Mouse (Mus musculus): ENCODE data around the gene Fkbp2. TPM values are rescaled to one million over a fixed set of nuclear protein-coding genes. Genes with fewer than 3 reads are reported as not detected.

Gene Fkbp2
- 21.5 TPM for polyA plus RNA-seq (2017; shearing (Covaris generic))

DNA sequence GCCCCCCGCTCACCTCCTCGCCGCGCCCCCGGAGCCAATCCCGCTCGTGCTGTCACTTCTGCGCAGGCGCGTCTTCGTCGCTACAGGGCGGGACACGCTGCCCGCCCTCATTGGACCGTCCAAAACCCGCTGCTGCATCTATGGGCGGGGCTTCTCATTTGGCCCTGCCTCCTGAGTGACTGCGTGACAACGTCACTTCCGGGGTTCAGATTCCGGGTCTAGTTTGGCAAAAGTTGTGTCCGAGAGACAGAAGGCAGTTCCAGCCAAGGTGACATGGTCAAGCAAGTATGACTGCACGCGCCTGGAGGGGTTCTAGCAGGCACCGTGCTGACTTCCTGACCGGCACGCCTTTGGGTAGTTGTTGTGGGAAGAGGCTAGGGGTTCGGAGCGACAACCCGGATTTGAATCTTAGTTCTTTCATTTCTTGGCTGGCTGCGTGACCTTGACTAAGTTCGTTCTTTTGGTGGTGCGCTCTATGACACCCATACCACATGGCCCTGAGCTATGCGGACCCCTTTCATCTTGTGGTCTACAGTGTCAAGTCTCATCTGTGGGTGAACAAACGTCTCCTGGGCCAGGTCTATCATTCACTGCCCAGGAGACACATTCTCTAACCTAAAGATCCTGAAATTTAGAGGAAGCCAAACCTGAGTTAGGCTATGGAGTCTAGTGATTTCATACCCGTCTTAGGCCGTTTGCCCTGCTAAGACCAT, at the start of gene Fkbp2:
Fkbp2 (minus strand) TSS at position 121 of the 713 bp plus-strand sequence.

DNA sequence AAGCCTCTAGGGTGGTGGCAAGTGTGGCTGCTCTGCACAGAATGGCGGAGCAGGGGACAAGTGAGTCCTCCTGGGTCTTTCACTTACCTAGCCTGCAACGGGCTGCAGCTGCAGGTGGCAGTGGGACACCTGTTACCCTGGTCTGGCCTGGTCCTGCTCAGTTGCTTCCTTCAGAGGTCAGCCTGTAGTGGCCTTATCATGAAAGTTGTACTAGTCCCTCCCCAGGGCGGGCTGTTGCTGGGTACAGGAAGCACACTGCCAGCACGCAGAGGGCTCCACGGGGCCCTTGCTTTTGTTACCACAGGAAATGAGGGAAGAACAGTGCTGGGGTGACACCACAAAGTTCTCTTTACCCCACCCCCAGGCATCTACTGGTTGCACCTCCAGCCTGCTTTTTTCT, 38.9 kb upstream of the Fkbp2 start, which contains the start of gene Fermt3:
Fermt3 (minus strand) TSS at position 279 of the 400 bp plus-strand sequence.

DNA sequence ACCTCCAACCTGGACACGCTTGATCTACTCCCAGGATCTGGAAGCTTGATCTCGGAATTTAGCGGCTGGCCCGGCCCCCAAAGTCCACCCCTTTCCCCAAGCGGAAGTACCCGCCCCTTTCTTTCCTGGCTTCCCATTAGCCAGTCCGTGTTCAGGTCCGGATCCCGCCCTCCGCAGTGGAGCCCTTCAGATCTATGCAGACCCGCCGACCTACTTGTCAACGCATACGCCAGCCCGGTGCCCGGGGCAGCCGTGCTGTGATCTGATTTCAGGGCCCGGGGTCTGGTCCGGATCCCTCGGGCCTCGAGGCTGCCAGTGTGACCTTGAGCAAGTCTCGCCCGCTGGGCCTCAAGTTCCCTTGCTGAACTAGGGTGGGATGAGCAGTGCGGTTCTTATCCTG, 15.7 kb upstream of the Fkbp2 start, which contains the start of the genes Nudt22 and Trpt1:
Nudt22 (minus strand) TSS at position 112 of the 400 bp plus-strand sequence.
Trpt1 (plus strand) TSS at position 126 of the 400 bp plus-strand sequence.

DNA sequence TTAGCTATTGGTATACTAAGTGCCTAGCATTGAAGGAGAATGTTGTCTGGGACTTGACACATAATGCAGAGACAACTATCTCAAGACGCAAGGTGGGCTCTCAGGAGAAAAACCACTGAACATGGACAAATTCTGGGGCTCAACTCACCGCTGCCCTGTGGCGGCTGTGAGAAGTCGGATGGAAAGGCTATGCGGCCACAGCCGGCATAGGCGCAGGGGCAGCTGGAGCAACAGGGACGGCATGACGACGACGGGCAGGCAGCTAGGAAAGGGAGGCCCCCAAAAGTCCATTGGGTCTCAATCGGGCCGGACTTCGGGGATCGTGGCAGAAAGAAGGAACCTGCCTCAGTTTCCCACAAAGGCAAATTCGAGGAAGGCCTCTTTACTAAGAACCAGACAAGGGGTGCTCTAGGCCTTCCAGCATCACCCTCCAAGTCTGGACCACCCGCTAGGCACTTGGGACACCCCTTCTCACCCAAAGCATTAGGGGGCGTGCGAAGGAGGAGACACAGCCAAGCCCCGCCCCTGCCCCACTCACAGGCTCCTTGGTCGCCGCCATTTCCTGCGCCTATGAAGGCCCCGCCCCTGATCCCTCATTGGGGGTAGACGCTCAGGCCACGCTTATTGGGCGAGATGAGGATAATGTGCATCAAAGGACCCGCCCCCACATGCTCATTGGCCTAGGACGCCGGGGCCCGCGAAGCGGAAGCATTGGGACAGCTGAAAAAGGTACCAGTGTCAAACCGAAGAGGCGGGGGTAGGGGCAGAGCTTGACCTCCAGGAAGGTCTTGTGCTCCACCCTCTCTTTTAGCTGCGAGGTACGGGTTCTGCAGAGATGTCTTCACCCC, 11.9 kb upstream of the Fkbp2 start, which contains the start of gene Dnajc4:
Dnajc4 (minus strand) TSS at position 562 of the 848 bp plus-strand sequence.

DNA sequence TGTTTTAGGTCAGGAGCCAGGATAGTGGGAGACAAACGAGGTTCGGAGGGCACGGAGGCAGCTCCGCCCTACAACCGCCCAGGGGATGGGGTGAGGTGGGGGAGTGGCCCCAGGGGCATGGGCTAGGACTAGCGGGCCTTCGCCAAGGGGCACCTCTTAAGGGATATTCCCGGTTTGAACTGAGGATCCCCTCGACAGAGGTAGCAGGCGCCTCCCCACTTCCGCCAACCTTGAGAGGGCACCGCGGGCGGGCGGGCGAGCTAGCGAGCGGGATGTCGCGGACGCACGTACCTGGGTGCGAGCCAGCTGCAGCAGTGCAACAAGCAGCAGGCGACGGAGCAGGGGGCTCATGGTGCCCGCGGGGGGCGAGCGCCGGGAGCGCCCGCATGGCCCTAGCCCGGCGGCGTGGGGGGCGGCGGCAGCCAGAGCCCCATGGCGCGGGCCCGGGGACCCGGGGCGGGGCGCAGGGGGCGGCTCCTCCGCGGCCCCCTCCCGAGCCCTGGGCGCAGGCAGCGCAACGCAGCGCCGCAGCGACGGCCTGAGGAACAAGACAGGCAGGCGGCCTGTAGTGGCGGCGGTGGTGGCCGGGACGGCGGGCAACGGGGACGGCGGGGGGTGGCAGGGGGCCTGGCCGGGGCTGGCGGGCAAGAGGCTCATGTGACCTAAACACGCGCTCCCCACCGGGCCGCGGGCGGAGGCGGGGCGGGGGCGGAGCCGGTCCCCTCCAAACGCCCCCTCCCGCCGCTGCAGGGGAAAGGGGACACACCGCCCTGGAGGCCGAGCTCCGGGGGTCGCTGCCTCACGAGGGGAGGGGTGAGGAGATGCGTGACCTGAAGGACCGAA, 7.0 kb upstream of the Fkbp2 start, which contains the start of gene Vegfb:
Vegfb (minus strand) TSS at position 591 of the 843 bp plus-strand sequence.

DNA sequence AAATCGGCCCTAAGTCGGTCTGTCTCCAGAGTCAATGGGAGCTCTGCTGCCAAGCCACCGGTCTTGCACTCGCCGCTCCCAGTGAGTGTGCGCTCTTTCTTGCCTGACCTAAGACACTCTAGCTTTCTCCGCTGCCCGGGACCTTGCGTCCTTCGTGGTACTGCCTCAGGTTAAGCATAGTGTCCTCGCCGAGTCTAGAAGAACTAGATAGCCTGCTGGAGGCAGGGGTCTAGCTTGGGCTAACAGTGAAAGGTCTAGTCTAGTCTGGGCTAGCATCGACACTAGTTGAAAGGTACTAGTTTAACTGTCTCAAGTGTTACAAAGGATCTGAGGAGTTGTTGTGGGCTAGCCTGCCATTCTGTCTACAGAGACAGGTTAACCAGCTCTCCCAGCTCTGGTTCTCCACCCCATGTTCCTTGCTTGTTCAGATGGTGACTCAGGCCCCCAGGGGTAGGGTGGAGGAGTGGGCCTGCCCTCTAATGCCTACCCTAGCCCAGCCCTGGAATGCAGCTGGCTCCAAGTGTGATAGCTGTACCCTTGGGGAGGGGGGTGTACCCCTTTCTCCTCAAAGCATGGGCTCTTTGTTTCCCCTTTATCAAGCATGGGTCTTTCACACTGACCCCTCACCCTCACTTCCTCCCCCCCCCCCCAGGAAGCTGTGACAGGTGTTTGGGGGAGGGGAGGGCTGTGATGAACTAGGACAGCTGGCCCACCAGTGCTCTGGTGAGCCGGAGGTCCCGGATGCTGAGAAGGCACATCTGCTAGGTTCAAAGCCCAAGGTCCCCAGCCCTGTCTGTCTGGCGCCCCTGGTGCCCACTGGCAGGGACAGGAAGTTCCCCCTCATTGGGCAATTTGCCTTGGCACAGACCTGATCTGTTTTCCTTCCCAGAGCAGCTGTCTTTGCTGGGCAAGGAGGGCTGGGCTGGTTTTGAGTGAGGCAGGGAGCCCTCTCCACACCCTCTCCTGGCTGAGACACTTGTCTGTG, 4.5 kb downstream of the Fkbp2 start, which contains the start of gene Plcb3:
Plcb3 (minus strand) TSS at position 934 of the 985 bp plus-strand sequence.

DNA sequence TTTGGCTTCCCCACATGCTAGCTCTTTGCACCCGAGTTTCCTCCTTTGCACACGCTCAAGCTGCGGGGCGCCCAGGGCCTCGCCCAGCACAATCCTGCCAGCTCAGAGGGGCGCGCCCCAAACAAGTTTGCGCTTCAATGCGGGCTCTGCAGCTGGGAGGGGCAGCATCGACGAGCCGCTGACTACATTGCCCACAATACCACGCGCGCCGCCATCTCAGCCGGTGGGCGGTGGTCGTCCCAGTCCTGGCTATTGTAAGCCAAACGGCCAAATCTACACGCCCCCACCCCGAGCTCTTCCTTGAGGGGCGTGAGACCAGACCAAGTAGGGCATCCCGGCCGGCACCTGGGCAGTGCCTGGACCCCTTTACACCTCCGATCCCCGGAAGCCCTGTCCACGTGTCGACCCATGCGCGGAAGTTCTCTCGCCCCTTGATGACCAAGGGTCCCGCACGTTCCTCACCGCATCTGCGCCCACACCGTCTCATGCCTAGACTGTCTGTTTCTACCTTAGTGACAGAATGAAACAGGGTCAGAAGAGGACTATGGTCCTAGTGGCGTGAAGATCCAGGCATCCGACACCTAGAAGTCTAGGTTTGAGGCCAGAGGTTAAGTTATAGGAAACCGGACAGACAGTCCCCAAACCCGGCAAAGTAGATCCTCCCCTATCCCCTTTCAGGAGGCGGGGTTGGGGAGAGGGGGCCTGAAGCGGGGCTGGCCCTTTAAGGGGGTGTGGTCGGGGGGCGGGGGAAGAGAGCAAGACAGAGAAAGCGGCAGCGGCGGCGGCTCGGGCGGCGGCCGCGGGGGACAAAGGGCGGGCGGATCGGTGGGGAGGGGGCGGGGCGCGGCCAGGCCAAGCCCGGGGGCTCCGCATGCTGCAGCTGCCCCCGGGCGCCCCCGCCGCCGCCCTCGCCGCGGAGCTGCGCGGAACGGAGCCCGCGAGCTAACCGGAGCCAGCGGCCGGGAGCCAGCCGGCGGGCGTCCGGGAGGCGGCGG, 5.8 kb downstream of the Fkbp2 start, which contains the start of gene Ppp1r14b:
Ppp1r14b (plus strand) TSS at position 758 of the 995 bp plus-strand sequence.

DNA sequence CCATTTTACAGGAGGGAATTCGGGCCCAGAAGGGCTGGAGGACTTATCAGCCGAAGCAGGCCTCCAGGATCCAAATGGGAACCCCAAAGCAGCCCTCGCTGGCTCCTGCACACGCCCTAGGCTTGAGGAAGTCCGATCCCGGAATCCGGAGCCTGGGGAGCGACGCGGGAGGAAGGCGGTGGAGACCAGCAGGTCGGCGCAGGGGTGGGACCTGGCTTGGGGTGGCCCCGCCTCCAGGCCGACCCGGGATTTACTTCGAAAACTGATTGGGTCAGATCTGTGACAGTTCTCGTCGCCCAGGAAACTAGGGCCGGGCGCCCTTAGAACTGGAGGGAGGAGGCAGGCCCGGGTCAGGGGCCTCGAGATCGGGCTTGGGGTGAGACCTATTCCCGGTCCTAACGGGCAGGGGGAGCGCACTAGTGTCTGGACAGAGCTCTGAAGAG, 38.0 kb downstream of the Fkbp2 start, which contains the start of gene Gpr137:
Gpr137 (minus strand) TSS at position 232 of the 443 bp plus-strand sequence.

DNA sequence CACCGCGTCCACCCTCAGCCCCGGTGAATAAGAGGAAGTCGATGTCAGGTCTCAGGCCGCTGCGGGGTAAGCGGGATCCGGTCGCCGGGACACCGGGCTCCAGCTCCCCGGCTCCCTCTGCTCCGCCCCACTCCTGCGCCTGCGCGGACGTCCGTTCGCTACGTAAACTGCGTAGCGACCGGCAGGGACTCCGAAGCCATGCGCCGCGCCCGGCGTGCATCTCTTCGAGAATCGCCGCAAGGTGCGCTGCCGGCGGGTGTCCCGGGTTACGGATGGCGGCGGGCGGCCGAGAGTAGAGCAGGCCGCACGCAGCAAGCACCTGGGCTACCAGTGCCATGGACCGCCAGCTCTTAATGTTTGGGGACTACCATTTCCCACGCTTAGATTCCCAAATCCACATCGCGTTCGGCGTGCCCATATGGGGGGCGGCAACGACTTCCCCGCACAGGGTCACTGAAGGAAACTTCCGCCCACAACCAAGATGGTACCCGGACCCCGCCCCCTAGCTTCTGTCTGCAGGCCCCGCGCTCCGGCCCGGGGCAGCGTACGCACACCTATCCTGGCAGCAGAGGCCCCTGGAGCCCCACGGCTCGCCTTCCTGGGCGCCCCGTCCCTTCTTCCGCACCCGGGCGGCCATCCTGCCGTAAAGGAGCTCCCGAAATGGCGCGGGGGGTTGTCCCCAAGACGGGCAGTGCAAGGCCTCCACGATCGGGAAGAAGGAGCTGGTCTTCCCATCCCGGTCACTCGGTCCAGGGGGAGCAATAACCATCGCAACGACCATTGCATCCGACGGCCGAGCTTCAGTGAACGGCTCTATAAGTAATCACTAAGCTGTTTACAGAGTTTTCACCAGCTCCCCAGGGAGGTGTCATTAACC, 38.7 kb downstream of the Fkbp2 start, which contains the start of gene Bad:
Bad (plus strand) TSS at position 490 of the 877 bp plus-strand sequence.

DNA sequence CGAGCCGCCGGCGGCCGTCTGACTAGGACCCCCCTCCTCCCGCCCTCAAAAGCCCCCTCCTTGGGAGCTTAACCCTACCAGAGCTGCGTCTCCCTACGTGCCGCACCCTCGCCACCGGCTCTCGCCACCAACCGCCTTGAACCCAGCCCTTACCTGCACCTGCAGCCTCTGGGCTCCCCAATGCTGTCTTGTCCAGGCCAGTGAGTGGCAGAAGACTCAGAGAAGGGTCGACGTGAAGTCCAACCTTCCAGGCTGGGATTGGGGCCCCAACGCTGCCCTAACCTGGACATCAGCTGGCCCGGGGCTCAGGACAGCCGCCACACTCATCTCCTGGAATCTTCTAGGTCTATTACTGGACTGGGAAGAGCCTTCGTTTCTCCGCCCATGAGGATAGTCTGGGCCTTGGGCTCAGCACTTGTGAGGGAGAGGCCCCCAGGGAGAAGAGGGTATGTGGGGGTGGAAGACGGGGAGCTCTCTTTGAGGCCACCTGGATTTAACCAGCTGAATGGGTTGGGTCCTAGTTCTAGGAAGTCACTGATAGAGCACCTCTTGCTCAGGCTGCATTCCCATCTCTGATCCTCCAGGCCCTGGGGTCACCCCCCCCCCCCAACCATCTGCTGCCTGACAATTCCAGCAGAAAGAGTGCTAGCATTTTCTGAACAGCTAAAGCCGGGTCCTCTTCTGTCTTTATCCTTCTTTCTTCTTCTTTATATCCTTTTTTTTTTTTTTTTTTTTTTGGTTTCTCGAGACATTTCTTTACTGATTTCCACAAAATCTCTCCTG, 45.9 kb downstream of the Fkbp2 start, which contains the start of gene Kcnk4:
Kcnk4 (minus strand) TSS at position 321 of the 783 bp plus-strand sequence.

Other genes with a start within 250 kb of the Fkbp2 start
- gene Rps6ka4, start 139.9 kb downstream of the Fkbp2 start, polyA plus RNA-seq (2017; shearing (Covaris generic)): 36.4 TPM
- gene Ccdc88b, start 122.3 kb downstream of the Fkbp2 start, polyA plus RNA-seq (2017; shearing (Covaris generic)): 43.5 TPM
- gene Trmt112, start 70.8 kb downstream of the Fkbp2 start, polyA plus RNA-seq (2017; shearing (Covaris generic)): 142 TPM
- gene Prdx5, start 70.4 kb downstream of the Fkbp2 start, polyA plus RNA-seq (2017; shearing (Covaris generic)): 133 TPM
- 18.2 TPM for gene Esrra, start 58.7 kb downstream of the Fkbp2 start, polyA plus RNA-seq (2017; shearing (Covaris generic))
- gene Catsperz, start 55.1 kb downstream of the Fkbp2 start, polyA plus RNA-seq (2017; shearing (Covaris generic)): not detected
- gene Kcnk4, start 46.0 kb downstream of the Fkbp2 start, polyA plus RNA-seq (2017; shearing (Covaris generic)): not detected
- gene Bad, start 38.6 kb downstream of the Fkbp2 start, polyA plus RNA-seq (2017; shearing (Covaris generic)): 13.8 TPM
- 7.7 TPM for gene Gpr137, start 38.0 kb downstream of the Fkbp2 start, polyA plus RNA-seq (2017; shearing (Covaris generic))
- gene Ppp1r14b, start 5.5 kb downstream of the Fkbp2 start, polyA plus RNA-seq (2017; shearing (Covaris generic)): 107 TPM
- 12.8 TPM for gene Plcb3, start 4.0 kb downstream of the Fkbp2 start, polyA plus RNA-seq (2017; shearing (Covaris generic))
- 8.6 TPM for gene Vegfb, start 7.2 kb upstream of the Fkbp2 start, polyA plus RNA-seq (2017; shearing (Covaris generic))
- gene Dnajc4, start 12.1 kb upstream of the Fkbp2 start, polyA plus RNA-seq (2017; shearing (Covaris generic)): 43.3 TPM
- gene Nudt22, start 15.6 kb upstream of the Fkbp2 start, polyA plus RNA-seq (2017; shearing (Covaris generic)): 8.8 TPM
- 9.1 TPM for gene Trpt1, start 15.6 kb upstream of the Fkbp2 start, polyA plus RNA-seq (2017; shearing (Covaris generic))
- 211 TPM for gene Fermt3, start 39.0 kb upstream of the Fkbp2 start, polyA plus RNA-seq (2017; shearing (Covaris generic))
- gene Stip1, start 59.5 kb upstream of the Fkbp2 start, polyA plus RNA-seq (2017; shearing (Covaris generic)): 197 TPM
- 20.5 TPM for gene Macrod1, start 76.3 kb upstream of the Fkbp2 start, polyA plus RNA-seq (2017; shearing (Covaris generic))
- not detected for gene Flrt1, start 125.2 kb upstream of the Fkbp2 start, polyA plus RNA-seq (2017; shearing (Covaris generic))
- 57.0 TPM for gene Otub1, start 225.8 kb upstream of the Fkbp2 start, polyA plus RNA-seq (2017; shearing (Covaris generic))
- 416 TPM for gene Cox8a, start 237.1 kb upstream of the Fkbp2 start, polyA plus RNA-seq (2017; shearing (Covaris generic))

Data from effector memory CD4-positive, alpha-beta T cell, adult 5 months (primary cell).